Mouse (Mus musculus) neural tube, embryonic 14.5 days (tissue): ENCODE measurements around the gene Fam219b. TPM values are rescaled to one million over a fixed set of nuclear protein-coding genes. Genes with fewer than 3 reads are reported as not detected.

Experiments used
- ATAC-seq: fragments of 200-750 bp; cut with Nextera tagmentation; 2 replicates; pipeline ENCODE4 v1.8.0; 2017; ENCODE audit warnings: low read depth, mild to moderate bottlenecking, moderate TSS enrichment, moderate library complexity
- H3K27ac ChIP-seq: fragments of 300-500 bp; sonication (generic); 2 replicates; pipeline ENCODE4 v1.5.1; 2014; ENCODE audit warnings: low read depth, mild to moderate bottlenecking, control low read depth, low read length, moderate library complexity, mixed read lengths
- H3K27me3 ChIP-seq: fragments of 300-500 bp; sonication (generic); 2 replicates; pipeline ENCODE4 v1.6.1; 2014; ENCODE audit warnings: low read length; ENCODE audit not compliant: control insufficient read depth, insufficient read depth
- H3K36me3 ChIP-seq: fragments of 300-500 bp; sonication (generic); 2 replicates; pipeline ENCODE4 v1.6.1; 2014; ENCODE audit warnings: low read length, mixed read lengths; ENCODE audit not compliant: control insufficient read depth, insufficient read depth
- H3K4me1 ChIP-seq: fragments of 300-500 bp; sonication (generic); 2 replicates; pipeline ENCODE4 v1.6.1; 2014; ENCODE audit warnings: low read length; ENCODE audit not compliant: control insufficient read depth, insufficient read depth
- H3K4me2 ChIP-seq: fragments of 300-500 bp; sonication (generic); 2 replicates; pipeline ENCODE4 v1.6.1; 2014; ENCODE audit warnings: mild to moderate bottlenecking, low read depth, low read length, control low read depth
- H3K4me3 ChIP-seq: fragments of 300-500 bp; sonication (generic); 2 replicates; pipeline ENCODE4 v1.5.1; 2014; ENCODE audit warnings: low read depth, low read length, control low read depth, mixed read lengths
- H3K9ac ChIP-seq: fragments of 300-500 bp; sonication (generic); replicated peaks from 2 replicates; pipeline ENCODE4 v1.6.1; 2014; ENCODE audit warnings: low read depth, mild to moderate bottlenecking, control low read depth, low read length, mixed read lengths
- H3K9me3 ChIP-seq: fragments of 300-500 bp; sonication (generic); 2 replicates; pipeline ENCODE4 v1.6.1; 2016; ENCODE audit warnings: low read length; ENCODE audit not compliant: control insufficient read depth
- WGBS: fragments of 180-500 bp; shearing (Covaris S2); extraction: QIAGEN DNeasy Blood & Tissue Kit; methylation state at CpG from one replicate; pipeline ENCODE4 v1.1.7; 2014; 5-methylcytosine and 5-hydroxymethylcytosine counted together
- polyA plus RNA-seq: library from polyadenylated mRNA; unstranded; fragments of >200 nt; fragmentation: Nextera tagmentation; extraction: Ambion mirVana; gene quantifications from 2 replicates; pipeline ENCODE4 v1.2.1, GENCODE M21; 2014

The Fam219b gene
- polyA plus RNA-seq, 1 experiment from 2014 or later, result 24.0 TPM

GRCm38 (mm10) chr9:57590726-57591125 lies 53.4 kb downstream of the Fam219b start:
- no peak overlapping the region for H3K4me2 ChIP-seq
- WGBS, result 42% methylated on average over 5 of the region's 5 CpGs
- peaks cover 29% of the 10 kb centered on the region for H3K36me3 ChIP-seq
- no peak overlapping the region for H3K9ac ChIP-seq
- no peak for ATAC-seq
- H3K27ac ChIP-seq, result no peak overlapping the region
- no peaks in the 10 kb centered on the region; the same call in 1 of the 2 replicates for H3K4me1 ChIP-seq
- H3K4me3 ChIP-seq, result no peak overlapping the region
- no peaks in the 10 kb centered on the region for H3K9me3 ChIP-seq
- H3K27me3 ChIP-seq, result no peaks in the 10 kb centered on the region

Other genes with a start within 250 kb of the Fam219b start
- gene Ppcdc, start 97.4 kb upstream of the Fam219b start, polyA plus RNA-seq, result 20.3 and 21.7 TPM in 2 replicates
- gene Scamp5, start 69.5 kb upstream of the Fam219b start, polyA plus RNA-seq, result 61.3 and 73.7 TPM in 2 replicates
- gene Rpp25, start 33.5 kb upstream of the Fam219b start, polyA plus RNA-seq, result 21.5 and 25.8 TPM in 2 replicates
- 936 and 1,022 TPM in 2 replicates for gene Cox5a, start 16.3 kb upstream of the Fam219b start, polyA plus RNA-seq
- 60.7 and 62.1 TPM in 2 replicates for gene Mpi, start 15.2 kb downstream of the Fam219b start, polyA plus RNA-seq
- 46.1 and 48.9 TPM in 2 replicates for gene Scamp2, start 23.4 kb downstream of the Fam219b start, polyA plus RNA-seq
- 26.1 and 28.4 TPM in 2 replicates for gene Ulk3, start 51.9 kb downstream of the Fam219b start, polyA plus RNA-seq
- 0.13 TPM in 1 of 2 replicates, not detected in the other for gene Cplx3, start 68.8 kb downstream of the Fam219b start, polyA plus RNA-seq
- not detected in 2 replicates for gene Lman1l, start 83.2 kb downstream of the Fam219b start, polyA plus RNA-seq
- 33.4 and 46.2 TPM in 2 replicates for gene Csk, start 116.1 kb downstream of the Fam219b start, polyA plus RNA-seq
- not detected in 2 replicates for gene Cyp1a2, start 146.2 kb downstream of the Fam219b start, polyA plus RNA-seq
- gene Cyp1a1, start 150.4 kb downstream of the Fam219b start, polyA plus RNA-seq, result 0.09 and 0.13 TPM in 2 replicates
- 21.9 and 26.3 TPM in 2 replicates for gene Edc3, start 171.0 kb downstream of the Fam219b start, polyA plus RNA-seq
- 58.5 and 64.6 TPM in 2 replicates for gene Clk3, start 228.3 kb downstream of the Fam219b start, polyA plus RNA-seq